Mouse (Mus musculus) kidney, adult 8-10 months (tissue): ENCODE measurements at regions not wholly inside any gene's neighbourhood (a gene's known extent, or its start where the extent isn't known, plus 50 kb on each side); places are given as distances from the start of the nearest gene placed in this dataset.

Source experiments
- DNase-seq, 2 experiments: peaks; one replicate each; pipeline ENCODE4 v3.0.0; 2022

- DNase-seq = no peak
Observed at GRCm38 (mm10) chr12:107658821-107659220, 170.4 kb downstream of the 3110018I06Rik start.

- DNase-seq = no peak
Observed at GRCm38 (mm10) chr12:107662624-107663023, 174.2 kb downstream of the 3110018I06Rik start.

GRCm38 (mm10) chr12:107667836-107668235 is 179.4 kb downstream of the 3110018I06Rik start:
- DNase-seq = no peak

GRCm38 (mm10) chr12:107669046-107669445 is 180.6 kb downstream of the 3110018I06Rik start:
- DNase-seq = no peak

- no peak for DNase-seq
Observed at GRCm38 (mm10) chr12:107669450-107669849, 181.0 kb downstream of the 3110018I06Rik start.

- DNase-seq = peak; percentile 25 to 29
Observed at GRCm38 (mm10) chr12:107669910-107670309, 181.5 kb downstream of the 3110018I06Rik start.

GRCm38 (mm10) chr12:107677076-107677475 is 188.6 kb downstream of the 3110018I06Rik start:
- no peak for DNase-seq

GRCm38 (mm10) chr12:107687447-107687846 is 199.0 kb downstream of the 3110018I06Rik start:
- no peak for DNase-seq

- no peak for DNase-seq
Observed at GRCm38 (mm10) chr12:107689418-107689817, 201.0 kb downstream of the 3110018I06Rik start.

- no peak for DNase-seq
Observed at GRCm38 (mm10) chr12:107690061-107690460, 201.6 kb downstream of the 3110018I06Rik start.

- no peak for DNase-seq
Observed at GRCm38 (mm10) chr12:107693693-107694092, 205.3 kb downstream of the 3110018I06Rik start.

GRCm38 (mm10) chr12:107695014-107695413 is 206.6 kb downstream of the 3110018I06Rik start:
- no peak for DNase-seq

GRCm38 (mm10) chr12:107695438-107696267 is 207.2 kb downstream of the 3110018I06Rik start:
- DNase-seq = no peak

- DNase-seq = no peak
Observed at GRCm38 (mm10) chr12:107700317-107700716, 211.9 kb downstream of the 3110018I06Rik start.

GRCm38 (mm10) chr12:107700868-107701597 is 212.6 kb downstream of the 3110018I06Rik start:
- DNase-seq = no peak

- DNase-seq = no peak
Observed at GRCm38 (mm10) chr12:107708812-107709211, 220.4 kb downstream of the 3110018I06Rik start.

- no peak for DNase-seq
Observed at GRCm38 (mm10) chr12:107711017-107711416, 222.6 kb downstream of the 3110018I06Rik start.

- DNase-seq = no peak
Observed at GRCm38 (mm10) chr12:107711675-107712074, 223.2 kb downstream of the 3110018I06Rik start.

- DNase-seq = no peak
Observed at GRCm38 (mm10) chr12:107713191-107713590, 224.8 kb downstream of the 3110018I06Rik start.

GRCm38 (mm10) chr12:107714846-107715245 is 226.4 kb downstream of the 3110018I06Rik start:
- DNase-seq = no peak

GRCm38 (mm10) chr12:107715871-107716270 is 227.4 kb downstream of the 3110018I06Rik start:
- DNase-seq = no peak

GRCm38 (mm10) chr12:107720941-107721340 is 232.5 kb downstream of the 3110018I06Rik start:
- DNase-seq = no peak

GRCm38 (mm10) chr12:107723062-107723859 is 234.8 kb downstream of the 3110018I06Rik start:
- no peak for DNase-seq
